Mouse (Mus musculus) telencephalon, adult 2 months (tissue): ENCODE data around the gene Ado.

Experiments used
- DNase-seq: peaks from one replicate; pipeline ENCODE4 v3.0.0-alpha.2; 2011; ENCODE audit warnings: low read depth, low spot score

Ado gene

GRCm38 (mm10) chr10:67536621-67537141 is 12.1 kb downstream of the Ado start:
- DNase-seq = peak; percentile 44

- DNase-seq = no peak
These were observed 12.8 kb downstream of the Ado start for GRCm38 (mm10) chr10:67535972-67536371.

GRCm38 (mm10) chr10:67535256-67535655 is 13.5 kb downstream of the Ado start, which contains the start of gene Egr2:
Gene Egr2, plus strand, starts transcription at chr10:67535475.
- no peak for DNase-seq

GRCm38 (mm10) chr10:67529769-67530168 is 19.0 kb downstream of the Ado start:
- DNase-seq = no peak

GRCm38 (mm10) chr10:67526435-67526834 is 22.3 kb downstream of the Ado start:
- no peak for DNase-seq

- DNase-seq = no peak
These were observed 24.1 kb downstream of the Ado start for GRCm38 (mm10) chr10:67524694-67525093.

GRCm38 (mm10) chr10:67524130-67524529 is 24.6 kb downstream of the Ado start:
- DNase-seq = no peak

- DNase-seq = no peak
These were observed 30.0 kb downstream of the Ado start for GRCm38 (mm10) chr10:67518733-67519132.

GRCm38 (mm10) chr10:67512871-67513270 is 35.9 kb downstream of the Ado start:
- DNase-seq = no peak

GRCm38 (mm10) chr10:67512211-67512610 is 36.5 kb downstream of the Ado start:
- DNase-seq = no peak

GRCm38 (mm10) chr10:67505248-67505647 is 43.5 kb downstream of the Ado start:
- no peak for DNase-seq

GRCm38 (mm10) chr10:67504046-67504445 is 44.7 kb downstream of the Ado start:
- DNase-seq = no peak

GRCm38 (mm10) chr10:67503320-67503995 is 45.3 kb downstream of the Ado start:
- DNase-seq = no peak

GRCm38 (mm10) chr10:67497951-67498350 is 50.8 kb downstream of the Ado start:
- DNase-seq = no peak

GRCm38 (mm10) chr10:67497144-67497892 is 51.4 kb downstream of the Ado start:
- DNase-seq = no peak
